Comparison of ENCODE assay signal across 24 mouse cellular contexts in genomic region chr17:74830851-74831250, GRCm38 (mm10).
"Had no signal": no experiment of that assay in that cellular context is flagged by ENCODE, and none has a peak within 500 bp of the region (broad histone marks: within the 10 kb centered on the region; RNA-seq: fewer than 3 reads in every experiment).

No protein-coding gene starts in this region.

- DNase-seq: gastrocnemius, postnatal 14 days; gastrocnemius, postnatal 36 days; heart, adult 11 months; heart, adult 2 months; heart, postnatal 14 days; heart, postnatal 36 days; kidney, adult 11 months; kidney, adult 8-10 months; kidney, postnatal 10 days; kidney, postnatal 25 days; kidney, postnatal 4 days; liver; liver, embryonic 13.5 days; liver, postnatal 0 days had no signal

- H3K27me3 ChIP-seq: heart, embryonic 13.5 days; heart, embryonic 15.5 days; hindbrain, embryonic 13.5 days; hindbrain, embryonic 15.5 days; limb, embryonic 12.5 days; liver, embryonic 13.5 days; liver, embryonic 15.5 days had no signal

- H3K36me3 ChIP-seq: heart, embryonic 13.5 days; heart, embryonic 15.5 days; hindbrain, embryonic 13.5 days; hindbrain, embryonic 15.5 days; limb, embryonic 10.5 days; limb, embryonic 12.5 days; liver, embryonic 13.5 days; liver, embryonic 15.5 days had no signal

- H3K4me1 ChIP-seq: hindbrain, embryonic 13.5 days; hindbrain, embryonic 15.5 days; limb, embryonic 10.5 days; liver, embryonic 13.5 days; liver, embryonic 15.5 days had no signal

- H3K27ac ChIP-seq: heart, adult 2 months; heart, embryonic 13.5 days; heart, embryonic 15.5 days; hindbrain, embryonic 13.5 days; hindbrain, embryonic 15.5 days; hindbrain, postnatal 0 days; layer of hippocampus, adult 2 months; left cerebral cortex, adult 2 months; limb, embryonic 10.5 days; limb, embryonic 12.5 days; liver, embryonic 13.5 days; liver, embryonic 15.5 days had no signal

- H3K4me3 ChIP-seq: heart, adult 2 months; heart, embryonic 13.5 days; heart, embryonic 15.5 days; hindbrain, embryonic 13.5 days; hindbrain, embryonic 15.5 days; layer of hippocampus, adult 2 months; left cerebral cortex, adult 2 months; limb, embryonic 10.5 days; limb, embryonic 12.5 days; liver, embryonic 13.5 days; liver, embryonic 15.5 days had no signal
